Mouse (Mus musculus): Measurements from ENCODE around the gene Mical3. TPM values are rescaled to one million over a fixed set of nuclear protein-coding genes. Genes with fewer than 3 reads are reported as not detected.

The Mical3 gene
- polyA plus RNA-seq, 1 experiment: 49.0 TPM

DNA sequence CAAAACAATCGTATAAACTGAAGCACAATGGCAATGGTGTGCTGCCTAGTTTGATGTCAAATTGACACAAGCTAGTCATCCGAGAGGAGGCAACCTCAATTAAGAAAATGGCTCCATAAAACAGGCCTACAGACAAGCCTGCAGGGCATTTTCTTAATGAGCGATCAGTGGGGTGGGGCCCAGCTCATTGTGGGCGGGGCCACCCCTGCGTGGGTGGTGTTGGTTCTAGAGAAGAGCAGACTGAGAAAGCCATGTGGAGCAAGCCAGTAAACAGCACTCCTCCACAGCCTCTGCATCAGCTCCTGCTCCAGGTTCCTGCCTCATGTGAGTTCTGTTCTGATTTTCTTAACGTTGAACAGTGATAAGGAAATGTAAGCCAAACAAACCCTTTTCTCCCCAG is 6.4 kb upstream of the Mical3 start:
- no peak overlapping the region for H3K27ac ChIP-seq (ENCODE audit: insufficient read depth, low read length)
- no peak for TF ChIP-seq POLR2A (IDR thresholded peaks at IDR 0.05; ENCODE audit: insufficient read depth, low read length)
- TF ChIP-seq CTCF (IDR thresholded peaks at IDR 0.05; ENCODE audit: low read depth, low read length): no peak
- TF ChIP-seq EP300 (IDR thresholded peaks at IDR 0.05; ENCODE audit: insufficient read depth, low read depth, low read length): no peak
- no peak overlapping the region for H3K9ac ChIP-seq (ENCODE audit: low read depth, poor library complexity, severe bottlenecking)
- no peaks in the 10 kb centered on the region for H3K9me3 ChIP-seq (replicated peaks; ENCODE audit: control insufficient read depth, insufficient read depth, low read length, poor library complexity, severe bottlenecking)
- H3K4me1 ChIP-seq (ENCODE audit: control insufficient read depth, insufficient read depth, low read length): peaks cover 4% of the 10 kb centered on the region
- H3K36me3 ChIP-seq (ENCODE audit: control insufficient read depth, insufficient read depth, low read length, poor library complexity, severe bottlenecking): no peaks in the 10 kb centered on the region
- no peak overlapping the region for H3K4me3 ChIP-seq (ENCODE audit: low read depth, low read length)
- H3K27me3 ChIP-seq (ENCODE audit: control insufficient read depth, insufficient read depth, low read length, poor library complexity, severe bottlenecking): no peaks in the 10 kb centered on the region

DNA sequence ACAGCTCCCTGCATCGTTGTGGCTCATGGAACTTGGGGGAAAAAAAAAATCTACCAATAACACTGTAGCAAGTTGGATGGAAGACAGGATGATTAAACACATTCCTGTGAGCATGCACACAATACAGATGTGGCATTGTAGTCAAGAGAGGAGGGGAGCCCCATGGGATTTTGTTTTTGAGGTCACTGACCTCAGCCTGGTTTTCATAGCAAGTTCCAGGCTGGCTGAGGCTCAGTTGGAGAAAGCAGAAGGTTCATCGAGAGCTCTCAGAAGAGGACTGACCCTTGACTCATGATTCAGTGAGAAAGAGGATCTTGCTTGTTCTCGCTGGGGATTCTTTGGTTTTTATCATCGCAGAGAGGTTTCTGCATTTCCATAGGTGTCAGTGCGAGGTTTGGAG is 4.1 kb upstream of the Mical3 start:
- H3K27me3 ChIP-seq (ENCODE audit: control insufficient read depth, insufficient read depth, low read length, poor library complexity, severe bottlenecking): no peaks in the 10 kb centered on the region
- H3K27ac ChIP-seq (ENCODE audit: insufficient read depth, low read length): no peak overlapping the region
- TF ChIP-seq POLR2A (IDR thresholded peaks at IDR 0.05; ENCODE audit: insufficient read depth, low read length): no peak
- TF ChIP-seq EP300 (IDR thresholded peaks at IDR 0.05; ENCODE audit: insufficient read depth, low read depth, low read length): no peak
- no peak for TF ChIP-seq CTCF (IDR thresholded peaks at IDR 0.05; ENCODE audit: low read depth, low read length)
- H3K9ac ChIP-seq (ENCODE audit: low read depth, poor library complexity, severe bottlenecking): no peak overlapping the region
- H3K36me3 ChIP-seq (ENCODE audit: control insufficient read depth, insufficient read depth, low read length, poor library complexity, severe bottlenecking): no peaks in the 10 kb centered on the region
- H3K4me1 ChIP-seq (ENCODE audit: control insufficient read depth, insufficient read depth, low read length): peaks cover 2% of the 10 kb centered on the region
- no peak overlapping the region for H3K4me3 ChIP-seq (ENCODE audit: low read depth, low read length)
- H3K9me3 ChIP-seq (replicated peaks; ENCODE audit: control insufficient read depth, insufficient read depth, low read length, poor library complexity, severe bottlenecking): no peaks in the 10 kb centered on the region

GRCm38 (mm10) chr6:121134249-121134648 is 3.5 kb upstream of the Mical3 start:
- TF ChIP-seq EP300 (IDR thresholded peaks at IDR 0.05; ENCODE audit: insufficient read depth, low read depth, low read length): no peak
- TF ChIP-seq POLR2A (IDR thresholded peaks at IDR 0.05; ENCODE audit: insufficient read depth, low read length): no peak
- TF ChIP-seq CTCF (IDR thresholded peaks at IDR 0.05; ENCODE audit: low read depth, low read length): no peak

DNA sequence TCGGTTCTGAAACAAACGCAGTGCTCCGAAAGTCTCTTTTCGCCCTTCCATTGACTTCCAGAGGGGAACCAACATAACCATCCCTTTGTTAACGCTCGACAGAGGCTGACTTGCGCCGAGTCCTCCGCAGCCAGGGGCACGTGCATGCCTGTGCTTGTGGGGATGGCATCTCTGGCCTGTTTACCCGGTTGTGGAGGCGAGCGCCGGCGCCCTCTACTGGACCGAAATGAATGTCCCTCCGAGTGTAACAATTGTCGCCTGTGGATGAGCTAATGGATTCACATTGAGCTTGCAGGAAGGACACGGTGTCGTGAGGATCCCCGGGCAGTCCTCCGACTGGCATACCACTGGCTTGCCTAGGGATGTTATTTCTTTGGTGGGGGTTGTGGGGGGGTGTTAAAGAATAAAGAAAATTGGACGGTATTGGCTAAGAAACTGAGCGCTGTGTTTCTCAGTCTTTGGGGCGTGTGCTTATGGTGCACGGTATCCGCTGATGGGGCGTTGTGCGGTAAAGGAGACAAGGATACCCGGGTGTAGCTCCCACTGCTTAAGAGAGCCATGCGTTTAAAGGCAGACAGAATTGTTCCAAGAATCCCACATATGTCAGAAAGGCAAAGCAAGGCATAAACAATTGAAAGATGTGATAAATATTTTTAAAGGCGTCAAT is 627 bp downstream of the Mical3 start:
- TF ChIP-seq EP300 (IDR thresholded peaks at IDR 0.05; ENCODE audit: insufficient read depth, low read depth, low read length) (0 out of 2 replicates have a peak, but pooled peaks have one; percentile 56), CTCF (IDR thresholded peaks at IDR 0.05; ENCODE audit: low read depth, low read length) (peak; percentile 81), POLR2A (IDR thresholded peaks at IDR 0.05; ENCODE audit: insufficient read depth, low read length) (no peak)
- no peaks in the 10 kb centered on the region for H3K9me3 ChIP-seq (replicated peaks; ENCODE audit: control insufficient read depth, insufficient read depth, low read length, poor library complexity, severe bottlenecking)
- H3K4me3 ChIP-seq (ENCODE audit: low read depth, low read length): peak overlapping the region; percentile 18; the same call in 1 of the 2 replicates
- H3K27me3 ChIP-seq (ENCODE audit: control insufficient read depth, insufficient read depth, low read length, poor library complexity, severe bottlenecking): no peaks in the 10 kb centered on the region
- H3K9ac ChIP-seq (ENCODE audit: low read depth, poor library complexity, severe bottlenecking): no peak overlapping the region
- no peaks in the 10 kb centered on the region for H3K36me3 ChIP-seq (ENCODE audit: control insufficient read depth, insufficient read depth, low read length, poor library complexity, severe bottlenecking)
- H3K4me1 ChIP-seq (ENCODE audit: control insufficient read depth, insufficient read depth, low read length): no peaks in the 10 kb centered on the region
- H3K27ac ChIP-seq (ENCODE audit: insufficient read depth, low read length): no peak overlapping the region

More at GRCm38 (mm10) chr6:121134249-121134648, 3.5 kb upstream of the Mical3 start:
- Histone ChIP-seq H3K9me3 (replicated peaks; ENCODE audit: control insufficient read depth, insufficient read depth, low read length, poor library complexity, severe bottlenecking) (no peaks in the 10 kb centered on the region), H3K9ac (ENCODE audit: low read depth, poor library complexity, severe bottlenecking) (no peak overlapping the region), H3K27ac (ENCODE audit: insufficient read depth, low read length) (no peak overlapping the region), H3K4me3 (ENCODE audit: low read depth, low read length) (no peak overlapping the region), H3K4me1 (ENCODE audit: control insufficient read depth, insufficient read depth, low read length) (peaks cover 2% of the 10 kb centered on the region), H3K36me3 (ENCODE audit: control insufficient read depth, insufficient read depth, low read length, poor library complexity, severe bottlenecking) (no peaks in the 10 kb centered on the region), H3K27me3 (ENCODE audit: control insufficient read depth, insufficient read depth, low read length, poor library complexity, severe bottlenecking) (no peaks in the 10 kb centered on the region)

DNA sequence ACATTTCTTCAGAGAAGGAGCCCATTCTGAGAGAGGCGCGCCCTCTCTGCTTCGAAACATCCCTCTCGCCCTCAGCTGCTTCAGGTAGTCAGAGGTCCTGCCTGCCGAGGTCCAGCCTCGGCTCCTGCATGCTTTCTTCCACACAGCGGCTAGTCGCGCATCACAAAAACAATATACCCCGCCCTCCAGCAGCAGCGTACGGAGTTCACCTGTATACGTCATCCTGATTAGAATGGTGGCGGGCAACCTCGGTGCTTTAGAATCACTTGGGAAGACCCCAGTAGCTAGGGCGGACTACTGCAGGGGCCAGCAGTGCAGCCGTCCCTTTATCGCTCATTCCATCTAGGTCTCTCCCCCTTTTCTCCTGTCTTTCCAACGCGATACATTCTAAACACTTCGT is 1.3 kb downstream of the Mical3 start:
- TF ChIP-seq CTCF (IDR thresholded peaks at IDR 0.05; ENCODE audit: low read depth, low read length) (no peak), POLR2A (IDR thresholded peaks at IDR 0.05; ENCODE audit: insufficient read depth, low read length) (no peak), EP300 (IDR thresholded peaks at IDR 0.05; ENCODE audit: insufficient read depth, low read depth, low read length) (no peak)
- no peak overlapping the region for H3K27ac ChIP-seq (ENCODE audit: insufficient read depth, low read length)
- H3K36me3 ChIP-seq (ENCODE audit: control insufficient read depth, insufficient read depth, low read length, poor library complexity, severe bottlenecking): no peaks in the 10 kb centered on the region
- H3K27me3 ChIP-seq (ENCODE audit: control insufficient read depth, insufficient read depth, low read length, poor library complexity, severe bottlenecking): no peaks in the 10 kb centered on the region
- no peak overlapping the region for H3K9ac ChIP-seq (ENCODE audit: low read depth, poor library complexity, severe bottlenecking)
- no peaks in the 10 kb centered on the region for H3K9me3 ChIP-seq (replicated peaks; ENCODE audit: control insufficient read depth, insufficient read depth, low read length, poor library complexity, severe bottlenecking)
- H3K4me3 ChIP-seq (ENCODE audit: low read depth, low read length): peak overlapping the region; percentile 21
- H3K4me1 ChIP-seq (ENCODE audit: control insufficient read depth, insufficient read depth, low read length): no peaks in the 10 kb centered on the region

DNA sequence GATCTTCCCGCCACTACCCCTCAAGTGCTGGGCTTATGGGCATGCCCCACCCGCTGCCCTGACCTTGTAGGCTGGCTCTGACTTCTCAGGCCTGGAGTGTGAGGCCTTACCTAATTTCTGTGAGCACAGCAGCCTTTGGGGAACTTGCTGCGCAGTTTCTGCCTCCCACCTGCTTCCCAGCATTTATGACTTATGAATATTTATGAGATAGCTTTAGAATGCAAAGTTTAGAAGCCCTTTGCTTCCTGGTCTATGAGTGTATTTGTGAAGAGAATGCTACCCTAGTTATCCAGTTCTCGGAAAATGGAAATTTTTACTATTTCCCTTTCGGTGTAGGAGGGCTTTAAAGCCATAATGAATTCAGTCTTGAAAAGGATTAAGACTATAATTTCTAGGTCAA is 2.1 kb downstream of the Mical3 start:
- no peaks in the 10 kb centered on the region for H3K9me3 ChIP-seq (replicated peaks; ENCODE audit: control insufficient read depth, insufficient read depth, low read length, poor library complexity, severe bottlenecking)
- H3K4me1 ChIP-seq (ENCODE audit: control insufficient read depth, insufficient read depth, low read length): no peaks in the 10 kb centered on the region
- no peaks in the 10 kb centered on the region for H3K36me3 ChIP-seq (ENCODE audit: control insufficient read depth, insufficient read depth, low read length, poor library complexity, severe bottlenecking)
- no peak overlapping the region for H3K9ac ChIP-seq (ENCODE audit: low read depth, poor library complexity, severe bottlenecking)
- H3K27me3 ChIP-seq (ENCODE audit: control insufficient read depth, insufficient read depth, low read length, poor library complexity, severe bottlenecking): no peaks in the 10 kb centered on the region
- TF ChIP-seq CTCF (IDR thresholded peaks at IDR 0.05; ENCODE audit: low read depth, low read length): no peak
- no peak for TF ChIP-seq POLR2A (IDR thresholded peaks at IDR 0.05; ENCODE audit: insufficient read depth, low read length)
- no peak for TF ChIP-seq EP300 (IDR thresholded peaks at IDR 0.05; ENCODE audit: insufficient read depth, low read depth, low read length)
- H3K4me3 ChIP-seq (ENCODE audit: low read depth, low read length): no peak overlapping the region
- H3K27ac ChIP-seq (ENCODE audit: insufficient read depth, low read length): no peak overlapping the region
